Mouse (Mus musculus) G1E (cell line): ENCODE results near the gene Actg1.

Experiments used
- CTCF ChIP-seq: IDR thresholded peaks from 2 replicates; pipeline ENCODE4 v1.5.1; 2012; ENCODE audit warnings: low read depth, low read length, inconsistent platforms, mixed read lengths
- GATA1 ChIP-seq: IDR thresholded peaks from 2 replicates; pipeline ENCODE4 v1.6.1; 2012; ENCODE audit warnings: borderline replicate concordance, low read length, inconsistent platforms, mixed read lengths
- GATA2 ChIP-seq: IDR thresholded peaks from 2 replicates; pipeline ENCODE4 v1.6.1; 2012; ENCODE audit warnings: low read depth, low read length, inconsistent platforms, borderline replicate concordance
- POLR2AphosphoS5 ChIP-seq: IDR thresholded peaks from 2 replicates; pipeline ENCODE4 v1.6.1; 2012; ENCODE audit warnings: low read depth, low read length, inconsistent platforms; ENCODE audit not compliant: insufficient replicate concordance
- TAL1 ChIP-seq: conservative IDR thresholded peaks from 2 replicates; pipeline ENCODE4 v1.6.1; 2012; ENCODE audit warnings: low read depth, low read length, inconsistent platforms, mixed read lengths

GRCm38 (mm10) chr11:120339978-120340513, 8.3 kb downstream of the Actg1 start:
- TF ChIP-seq CTCF (no peak), POLR2AphosphoS5 (no peak), GATA1 (no peak), GATA2 (no peak), TAL1 (no peak)
